In genomic region chr1:60610631-60611030, GRCm38 (mm10) we compare ENCODE assay signal across 11 mouse cellular contexts.
"Had no signal": no experiment of that assay in that cellular context is flagged by ENCODE, and none has a peak within 500 bp of the region (broad histone marks: within the 10 kb centered on the region; RNA-seq: fewer than 3 reads in every experiment).

No protein-coding gene starts in this region.

- H3K27me3 ChIP-seq: limb, embryonic 15.5 days; midbrain, embryonic 13.5 days; stomach, embryonic 15.5 days had no signal

- H3K9me3 ChIP-seq: limb, embryonic 15.5 days; midbrain, embryonic 13.5 days; stomach, embryonic 15.5 days had no signal

- H3K36me3 ChIP-seq: limb, embryonic 15.5 days; midbrain, embryonic 13.5 days; stomach, embryonic 15.5 days had no signal

- DNase-seq: kidney, postnatal 10 days; kidney, postnatal 4 days; lung, adult 18-20 months; right cerebral cortex, postnatal 14 days; thymus, adult 2 months; thymus, postnatal 25 days had no signal

- H3K4me1 ChIP-seq: limb, embryonic 15.5 days; midbrain, embryonic 13.5 days had no signal

- H3K27ac ChIP-seq: layer of hippocampus, adult 2 months; limb, embryonic 15.5 days; liver, embryonic 14.5 days; midbrain, embryonic 13.5 days; stomach, embryonic 15.5 days had no signal

- H3K4me3 ChIP-seq: layer of hippocampus, adult 2 months; limb, embryonic 15.5 days; midbrain, embryonic 13.5 days; stomach, embryonic 15.5 days had no signal

- H3K4me2 ChIP-seq: limb, embryonic 15.5 days; midbrain, embryonic 13.5 days; stomach, embryonic 15.5 days had no signal

- H3K9ac ChIP-seq: limb, embryonic 15.5 days; liver, embryonic 14.5 days; midbrain, embryonic 13.5 days; stomach, embryonic 15.5 days had no signal

- ATAC-seq: midbrain, embryonic 13.5 days had no signal
